8 mouse cellular contexts compared by ENCODE assay signal in the genomic region with DNA sequence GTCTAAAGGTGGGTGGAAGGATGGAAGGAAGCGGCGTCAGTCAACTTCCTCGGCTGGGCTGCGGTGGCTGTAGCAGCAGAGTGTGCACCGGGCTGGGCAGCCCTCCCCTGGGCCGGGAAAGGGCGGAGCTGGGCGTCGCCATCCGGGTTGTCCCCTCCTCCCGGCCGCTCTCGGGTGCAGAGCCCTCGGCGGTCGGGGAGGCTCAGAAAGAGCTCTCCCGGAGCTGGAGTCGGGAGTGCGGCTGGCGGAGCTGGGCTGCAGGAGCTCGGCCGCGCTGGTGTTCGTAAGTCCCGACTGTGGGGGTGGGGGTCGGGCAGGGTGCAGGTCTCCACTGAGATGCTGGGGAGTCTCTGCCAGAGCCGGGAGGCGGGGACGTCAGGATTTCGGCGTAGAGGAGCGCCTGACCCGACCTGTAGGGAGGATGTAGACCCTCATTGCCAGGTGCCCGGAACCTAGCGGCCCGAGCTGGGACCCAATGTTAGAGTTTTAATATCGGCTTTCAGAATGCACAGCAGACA. TPM values are rescaled to one million over a fixed set of nuclear protein-coding genes. Genes with fewer than 3 reads are reported as not detected.
A peak's percentile ranks its signal among the peaks of the same experiment; 100 is the strongest.
DNase-seq lines count a peak whose midpoint lies in the region; ATAC-seq and TF ChIP-seq lines count a peak whose summit lies in the region.

Gene Paqr8, plus strand, starts transcription at position 203 of the 518 bp plus-strand sequence.

- H3K27ac ChIP-seq in bone marrow, adult 2 months (ENCODE audit: control insufficient read depth, insufficient read depth, low read depth, low read length, poor library complexity): no peak within 1 kb of the TSS
- peak within 1 kb of the TSS; percentile 9; the same call in 1 of the 2 replicates for H3K27ac ChIP-seq in embryonic fibroblast, embryonic 13.5 days (ENCODE audit: insufficient read depth, low read length)
- peak within 1 kb of the TSS; percentile 79 for H3K27ac ChIP-seq in heart, embryonic 13.5 days (replicated peaks)
- peak within 1 kb of the TSS; percentile 61 for H3K27ac ChIP-seq in kidney, postnatal 0 days
- no peak within 1 kb of the TSS for H3K27ac ChIP-seq in liver, adult 2 months (replicated peaks; ENCODE audit: insufficient read depth, low read depth, low read length)

- peak within 1 kb of the TSS; percentile 64 for H3K4me3 ChIP-seq in bone marrow, adult 2 months (replicated peaks; ENCODE audit: control insufficient read depth, low read depth, low read length)
- H3K4me3 ChIP-seq in embryonic fibroblast, embryonic 13.5 days (ENCODE audit: insufficient read depth, low read length): peak within 1 kb of the TSS; percentile 69
- peak within 1 kb of the TSS; percentile 68 for H3K4me3 ChIP-seq in heart, embryonic 13.5 days
- H3K4me3 ChIP-seq in kidney, postnatal 0 days (replicated peaks; ENCODE audit: low read depth, low read length): peak within 1 kb of the TSS; percentile 67
- H3K4me3 ChIP-seq in liver, adult 2 months (ENCODE audit: insufficient read depth, low read depth, low read length): peak within 1 kb of the TSS; percentile 56

- peak within 1 kb of the TSS; percentile 76 for H3K9ac ChIP-seq in heart, embryonic 13.5 days
- H3K9ac ChIP-seq in kidney, postnatal 0 days (ENCODE audit: low read depth, low read length): peak within 1 kb of the TSS; percentile 61
- H3K9ac ChIP-seq in liver, adult 2 months (ENCODE audit: low read depth, low read length): peak within 1 kb of the TSS; percentile 38

- peak within 1 kb of the TSS; percentile 79 for H3K4me2 ChIP-seq in heart, embryonic 13.5 days
- peak within 1 kb of the TSS; percentile 77 for H3K4me2 ChIP-seq in kidney, postnatal 0 days (ENCODE audit: low read length)

- DNase-seq in 416B (ENCODE audit: low read depth): peak; percentile 80
- peak; percentile 92 for DNase-seq in kidney, postnatal 0 days (ENCODE audit: low spot score)
- DNase-seq in liver, adult 2 months (ENCODE audit: extremely low read depth, low read depth, low spot score): peak; percentile 36
- DNase-seq in spleen, postnatal 36 days (ENCODE audit: low spot score in 2 of 2): peak; percentile 77 to 80

- no peaks in the 10 kb centered on the region for H3K79me2 ChIP-seq in liver, adult 2 months (ENCODE audit: control insufficient read depth, insufficient read depth, low read length)

- H3K9me3 ChIP-seq in heart, embryonic 13.5 days: no peaks in the 10 kb centered on the region
- no peaks in the 10 kb centered on the region for H3K9me3 ChIP-seq in kidney, postnatal 0 days (replicated peaks; ENCODE audit: low read length)

- no peaks in the 10 kb centered on the region for H3K4me1 ChIP-seq in bone marrow, adult 2 months (ENCODE audit: control insufficient read depth, insufficient read depth, low read length)
- peaks cover 6% of the 10 kb centered on the region; the same call in 1 of the 2 replicates for H3K4me1 ChIP-seq in embryonic fibroblast, embryonic 13.5 days (ENCODE audit: control insufficient read depth, insufficient read depth, low read length)
- peaks cover 10% of the 10 kb centered on the region for H3K4me1 ChIP-seq in heart, embryonic 13.5 days
- H3K4me1 ChIP-seq in kidney, postnatal 0 days (replicated peaks; ENCODE audit: insufficient read depth, low read length): 0 out of 2 replicates have a peak, but pooled peaks cover 7% of the 10 kb centered on the region
- no peaks in the 10 kb centered on the region; the same call in 1 of the 2 replicates for H3K4me1 ChIP-seq in liver, adult 2 months (ENCODE audit: control insufficient read depth, insufficient read depth, low read length)

- TF ChIP-seq POLR2A in bone marrow, adult 2 months (IDR thresholded peaks at IDR 0.05; ENCODE audit: borderline replicate concordance, control insufficient read depth, low read depth, low read length): peak; percentile 57; the same call in 1 of the 2 replicates
- peak; percentile 95 for TF ChIP-seq POLR2A in embryonic fibroblast, embryonic 13.5 days (IDR thresholded peaks at IDR 0.05; ENCODE audit: low read depth, low read length)
- TF ChIP-seq POLR2A in liver, adult 2 months (IDR thresholded peaks at IDR 0.05; ENCODE audit: extremely low read depth, insufficient read depth, low read length): no peak

- peak; percentile 92 for ATAC-seq in heart, embryonic 13.5 days (ENCODE audit: extremely low read depth, insufficient number of reproducible peaks, low FRiP score, low TSS enrichment)
- ATAC-seq in kidney, postnatal 0 days (replicated peaks; ENCODE audit: low FRiP score, low read depth): peak; percentile 98
- peak; percentile 61; the same call in 1 of the 2 replicates for ATAC-seq in monocyte, adult 5-6 weeks (replicated peaks; ENCODE audit: insufficient number of reproducible peaks, low FRiP score, low TSS enrichment, poor library complexity, severe bottlenecking)

- WGBS in bone marrow, adult 2 months: 1% methylated on average over 37 of the region's 37 CpGs
- WGBS in heart, embryonic 13.5 days: under 1% methylated on average over 37 of the region's 37 CpGs
- WGBS in kidney, postnatal 0 days: 2% methylated on average over 34 of the region's 37 CpGs
- under 1% methylated on average over 37 of the region's 37 CpGs for whole genome bisulfite sequencing in liver, adult 2 months

- no peak for TF ChIP-seq CTCF in bone marrow, adult 2 months (IDR thresholded peaks at IDR 0.05; ENCODE audit: control insufficient read depth, insufficient read depth, low read length)
- TF ChIP-seq CTCF in embryonic fibroblast, embryonic 13.5 days (IDR thresholded peaks at IDR 0.05; ENCODE audit: borderline replicate concordance, insufficient read depth, low read length): no peak
- no peak for TF ChIP-seq CTCF in kidney, postnatal 0 days (IDR thresholded peaks at IDR 0.05; ENCODE audit: low read depth)
- no peak for TF ChIP-seq CTCF in liver, adult 2 months (IDR thresholded peaks at IDR 0.05; ENCODE audit: low read depth, low read length)

- peaks cover 4% of the 10 kb centered on the region; the same call in 1 of the 2 replicates for H3K27me3 ChIP-seq in heart, embryonic 13.5 days (replicated peaks)
- no peaks in the 10 kb centered on the region for H3K27me3 ChIP-seq in kidney, postnatal 0 days (ENCODE audit: insufficient read depth, low read length)
- H3K27me3 ChIP-seq in liver, adult 2 months (ENCODE audit: control insufficient read depth, insufficient read depth, low read length): no peaks in the 10 kb centered on the region

- H3K36me3 ChIP-seq in heart, embryonic 13.5 days: no peaks in the 10 kb centered on the region
- no peaks in the 10 kb centered on the region for H3K36me3 ChIP-seq in kidney, postnatal 0 days (ENCODE audit: insufficient read depth, low read length)
- H3K36me3 ChIP-seq in liver, adult 2 months (ENCODE audit: control insufficient read depth, insufficient read depth, low read length): no peaks in the 10 kb centered on the region

RNA-seq across cellular contexts. Expression of gene Paqr8, which starts in this region (rescaled TPM):
- polyA plus RNA-seq in bone marrow, adult 2 months (2011; ENCODE audit: insufficient read depth, insufficient read length, low replicate concordance, missing spikeins): 0.55 and 1.2 TPM in 2 replicates
- 8.3 and 9.2 TPM in 2 replicates for polyA plus RNA-seq in embryonic fibroblast, embryonic 13.5 days (2011; ENCODE audit: insufficient read length, low read depth, missing spikeins)
- 3.0 and 3.3 TPM in 2 replicates for polyA plus RNA-seq in heart, embryonic 13.5 days (2015; fragmentation: Nextera tagmentation; extraction: Ambion mirVana)
- 2.1 and 2.6 TPM in 2 replicates for polyA plus RNA-seq in kidney, postnatal 0 days (2015; fragmentation: Nextera tagmentation; extraction: Ambion mirVana)
- total RNA-seq in liver, adult 2 months (2014; rRNA removed): 0.28 and 0.47 TPM in 2 replicates
- polyA plus RNA-seq in liver, adult 2 months (2012; rRNA removed): 1.0 and 1.1 TPM in 2 replicates
- 0.57 to 2.1 TPM (median 1.2 TPM) in 3 replicates for total RNA-seq in monocyte, adult 5-6 weeks (2017)

Comparison
In these comparisons a context has a peak if more than half of its experiments do, and no peak if none do; other contexts are left out.
1. DNase-seq: peak in every context shown above with its lines; median percentile 92 in kidney, postnatal 0 days; 80 in 416B; 78 in spleen, postnatal 36 days; 36 in liver, adult 2 months.
2. H3K27ac ChIP-seq: peak in embryonic fibroblast, embryonic 13.5 days (single experiment), heart, embryonic 13.5 days (single experiment) and kidney, postnatal 0 days (single experiment); none in bone marrow, adult 2 months (single experiment) and liver, adult 2 months (single experiment).
3. Peak in every context shown above with its lines, with median percentiles within 50 percentile points of each other: H3K4me3 ChIP-seq, ATAC-seq and H3K9ac ChIP-seq.